Mouse (Mus musculus) left cerebral cortex, postnatal 36 days (tissue): ENCODE results near the gene Cnih3. TPM values are rescaled to one million over a fixed set of nuclear protein-coding genes. Genes with fewer than 3 reads are reported as not detected.

ENCODE experiments used
- DNase-seq, 2 experiments: peaks; one replicate each; pipeline ENCODE4 v3.0.0; 2021 to 2022; ENCODE audit warnings: low spot score in 2 of 2, mixed read lengths in 1 of 2
- intact Hi-C: fragments of 180-260 bp; cut with DNase I; formaldehyde crosslinking; loops from one replicate; pipeline ENCODE4 v1.15.1; 2025
- total RNA-seq, 2 experiments: library from RNA; stranded (reverse); gene quantifications; 2 replicates each; pipeline ENCODE4 v1.2.3; 2021

The Cnih3 gene
- total RNA-seq, result 10 to 100 TPM; 78.5 to 81.5 TPM

GRCm38 (mm10) chr1:181352367-181353199 lies at the start of gene Cnih3:
TSS of gene Cnih3 (plus strand) at chr1:181352628.
- DNase-seq, result peak; percentile 67 to 74
- intact Hi-C loops, result no loop called here

GRCm38 (mm10) chr1:181307981-181308380 lies 44.4 kb upstream of the Cnih3 start:
- intact Hi-C loops, result no loop called here

GRCm38 (mm10) chr1:181310712-181311111 lies 41.7 kb upstream of the Cnih3 start:
- intact Hi-C loops, result no loop called here
- DNase-seq, result no peak

More at GRCm38 (mm10) chr1:181307981-181308380, 44.4 kb upstream of the Cnih3 start:
- DNase-seq, result no peak

- intact Hi-C loops, result no loop called here
These were observed 40.0 kb upstream of the Cnih3 start for GRCm38 (mm10) chr1:181312115-181313045.

GRCm38 (mm10) chr1:181313046-181313415 lies 39.4 kb upstream of the Cnih3 start:
- intact Hi-C loops, result no loop called here

More at GRCm38 (mm10) chr1:181312115-181313045, 40.0 kb upstream of the Cnih3 start:
- no peak for DNase-seq

GRCm38 (mm10) chr1:181314301-181314700 lies 38.1 kb upstream of the Cnih3 start:
- intact Hi-C loops, result no loop called here
- DNase-seq, result no peak

More at GRCm38 (mm10) chr1:181313046-181313415, 39.4 kb upstream of the Cnih3 start:
- no peak for DNase-seq

GRCm38 (mm10) chr1:181315350-181315749 lies 37.1 kb upstream of the Cnih3 start:
- no peak for DNase-seq
- intact Hi-C loops, result no loop called here

GRCm38 (mm10) chr1:181316571-181316970 lies 35.9 kb upstream of the Cnih3 start:
- intact Hi-C loops, result no loop called here
- DNase-seq, result no peak

GRCm38 (mm10) chr1:181319466-181319865 lies 33.0 kb upstream of the Cnih3 start:
- DNase-seq, result no peak
- intact Hi-C loops, result no loop called here

GRCm38 (mm10) chr1:181321149-181321548 lies 31.3 kb upstream of the Cnih3 start:
- DNase-seq, result no peak
- intact Hi-C loops, result no loop called here

GRCm38 (mm10) chr1:181323134-181323533 lies 29.3 kb upstream of the Cnih3 start:
- intact Hi-C loops, result no loop called here
- DNase-seq, result no peak

GRCm38 (mm10) chr1:181327137-181327536 lies 25.3 kb upstream of the Cnih3 start:
- DNase-seq, result no peak
- intact Hi-C loops, result no loop called here

- intact Hi-C loops, result no loop called here
- peak; percentile 25 to 36 for DNase-seq
These were observed 24.6 kb upstream of the Cnih3 start for GRCm38 (mm10) chr1:181327636-181328420.

GRCm38 (mm10) chr1:181329110-181329509 lies 23.3 kb upstream of the Cnih3 start:
- intact Hi-C loops, result no loop called here
- no peak for DNase-seq

GRCm38 (mm10) chr1:181332597-181332996 lies 19.8 kb upstream of the Cnih3 start:
- DNase-seq, result no peak
- intact Hi-C loops, result no loop called here

- intact Hi-C loops, result loop anchor here (5.0 kb wide), 2 partner anchors 62 to 213 kb away; no protein-coding TSS in a partner anchor
- no peak for DNase-seq
These were observed 18.0 kb upstream of the Cnih3 start for GRCm38 (mm10) chr1:181334329-181335018.

GRCm38 (mm10) chr1:181335019-181335365 lies 17.4 kb upstream of the Cnih3 start:
- no peak for DNase-seq
- intact Hi-C loops, result loop anchor here (5.0 kb wide), 2 partner anchors 63 to 212 kb away; no protein-coding TSS in a partner anchor

GRCm38 (mm10) chr1:181335388-181335787 lies 17.0 kb upstream of the Cnih3 start:
- DNase-seq, result no peak
- intact Hi-C loops, result loop anchor here (5.0 kb wide), 2 partner anchors 63 to 212 kb away; no protein-coding TSS in a partner anchor

GRCm38 (mm10) chr1:181336857-181337256 lies 15.6 kb upstream of the Cnih3 start:
- DNase-seq, result no peak
- intact Hi-C loops, result loop anchor here (5.0 kb wide), 2 partner anchors 65 to 210 kb away; no protein-coding TSS in a partner anchor
